21 mouse cellular contexts compared by ENCODE assay signal in genomic region chr2:125349144-125349543, GRCm38 (mm10).
DNase-seq lines count a peak whose midpoint lies in the region; ATAC-seq and TF ChIP-seq lines count a peak whose summit lies in the region.
"Had no signal": no experiment of that assay in that cellular context is flagged by ENCODE, and none has a peak within 500 bp of the region (broad histone marks: within the 10 kb centered on the region; RNA-seq: fewer than 3 reads in every experiment).

No protein-coding gene starts in this region.

- no peak for ATAC-seq in midbrain, embryonic 11.5 days (ENCODE audit: low FRiP score)
- no peak for ATAC-seq in midbrain, embryonic 13.5 days
- ATAC-seq in lung, embryonic 16.5 days (ENCODE audit: low read depth), result peak; percentile 87
- peak; percentile 42; the same call in 1 of the 2 replicates for ATAC-seq in stomach, postnatal 0 days (ENCODE audit: low FRiP score, low TSS enrichment)
- ATAC-seq: hindbrain, embryonic 16.5 days had no signal

- H3K4me3 ChIP-seq in midbrain, embryonic 11.5 days (ENCODE audit: low read depth, low read length), result no peak overlapping the region
- H3K4me3 ChIP-seq in midbrain, embryonic 13.5 days (replicated peaks), result no peak overlapping the region
- H3K4me3 ChIP-seq in lung, embryonic 16.5 days (ENCODE audit: low read length), result no peak overlapping the region
- no peak overlapping the region for H3K4me3 ChIP-seq in stomach, postnatal 0 days (ENCODE audit: low read depth, low read length)
- no peak overlapping the region for H3K4me3 ChIP-seq in kidney, adult 2 months (ENCODE audit: insufficient read depth, low read depth, low read length)
- H3K4me3 ChIP-seq: embryonic facial prominence, embryonic 10.5 days; erythroblast, embryonic 14.5 days; left cerebral cortex, adult 2 months; megakaryocyte, embryonic 14.5 days had no signal

- H3K4me2 ChIP-seq in midbrain, embryonic 11.5 days, result no peak overlapping the region
- H3K4me2 ChIP-seq in midbrain, embryonic 13.5 days (replicated peaks), result no peak overlapping the region
- H3K4me2 ChIP-seq in lung, embryonic 16.5 days (ENCODE audit: low read depth, low read length), result no peak overlapping the region
- H3K4me2 ChIP-seq in stomach, postnatal 0 days (replicated peaks; ENCODE audit: low read depth), result no peak overlapping the region

- 92% methylated on average over 5 of the region's 5 CpGs for WGBS in midbrain, embryonic 11.5 days
- whole genome bisulfite sequencing in midbrain, embryonic 13.5 days, result 97% methylated on average over 5 of the region's 5 CpGs
- 31% methylated on average over 5 of the region's 5 CpGs for WGBS in lung, embryonic 16.5 days
- 53% methylated on average over 5 of the region's 5 CpGs for WGBS in stomach, postnatal 0 days
- WGBS in kidney, adult 2 months, result 85% methylated on average over 5 of the region's 5 CpGs

- TF ChIP-seq EP300 in stomach, postnatal 0 days (optimal IDR thresholded peaks at IDR 0.05), result no peak

- TF ChIP-seq CTCF in stomach, postnatal 0 days (IDR thresholded peaks at IDR 0.05; ENCODE audit: low read depth), result no peak
- TF ChIP-seq CTCF in kidney, adult 2 months (conservative IDR thresholded peaks at IDR 0.05; ENCODE audit: insufficient read depth, insufficient read length, low read depth, low read length), result no peak

- no peaks in the 10 kb centered on the region for H3K36me3 ChIP-seq in midbrain, embryonic 11.5 days (ENCODE audit: control insufficient read depth, insufficient read depth, low read length)
- H3K36me3 ChIP-seq in midbrain, embryonic 13.5 days, result peaks cover 16% of the 10 kb centered on the region
- H3K36me3 ChIP-seq in lung, embryonic 16.5 days (ENCODE audit: control insufficient read depth, insufficient read depth, low read length), result peaks cover 13% of the 10 kb centered on the region
- H3K36me3 ChIP-seq in stomach, postnatal 0 days (ENCODE audit: control insufficient read depth, insufficient read depth, low read length), result peaks cover 2% of the 10 kb centered on the region; the same call in 1 of the 2 replicates
- no peaks in the 10 kb centered on the region for H3K36me3 ChIP-seq in kidney, adult 2 months (ENCODE audit: control insufficient read depth, insufficient read depth, low read length)

- H3K9ac ChIP-seq in midbrain, embryonic 11.5 days (ENCODE audit: low read length), result no peak overlapping the region
- no peak overlapping the region for H3K9ac ChIP-seq in midbrain, embryonic 13.5 days (replicated peaks)
- H3K9ac ChIP-seq in lung, embryonic 16.5 days (ENCODE audit: low read length), result no peak overlapping the region
- H3K9ac ChIP-seq in stomach, postnatal 0 days (ENCODE audit: low read length), result no peak overlapping the region
- H3K9ac ChIP-seq: liver, embryonic 14.5 days had no signal

- no peaks in the 10 kb centered on the region for H3K27me3 ChIP-seq in midbrain, embryonic 11.5 days (ENCODE audit: control insufficient read depth, insufficient read depth, low read length)
- H3K27me3 ChIP-seq in midbrain, embryonic 13.5 days, result no peaks in the 10 kb centered on the region
- no peaks in the 10 kb centered on the region for H3K27me3 ChIP-seq in lung, embryonic 16.5 days (ENCODE audit: control insufficient read depth, insufficient read depth, low read depth, low read length)
- no peaks in the 10 kb centered on the region for H3K27me3 ChIP-seq in stomach, postnatal 0 days (ENCODE audit: control insufficient read depth, insufficient read depth, low read length)
- no peaks in the 10 kb centered on the region for H3K27me3 ChIP-seq in kidney, adult 2 months (replicated peaks; ENCODE audit: control insufficient read depth, insufficient read depth, low read length)
- H3K27me3 ChIP-seq: CH12.LX had no signal

- H3K4me1 ChIP-seq in midbrain, embryonic 11.5 days (ENCODE audit: control insufficient read depth, insufficient read depth, low read length), result no peaks in the 10 kb centered on the region
- no peaks in the 10 kb centered on the region for H3K4me1 ChIP-seq in midbrain, embryonic 13.5 days (replicated peaks)
- H3K4me1 ChIP-seq in lung, embryonic 16.5 days (replicated peaks; ENCODE audit: control insufficient read depth, insufficient read depth, low read length), result peaks cover 3% of the 10 kb centered on the region; the same call in 1 of the 2 replicates
- no peaks in the 10 kb centered on the region for H3K4me1 ChIP-seq in stomach, postnatal 0 days (replicated peaks; ENCODE audit: control insufficient read depth, insufficient read depth)
- H3K4me1 ChIP-seq in kidney, adult 2 months (ENCODE audit: control insufficient read depth, insufficient read depth, low read length), result no peaks in the 10 kb centered on the region
- H3K4me1 ChIP-seq: embryonic facial prominence, embryonic 10.5 days; megakaryocyte, embryonic 14.5 days had no signal

- peak; percentile 58 for DNase-seq in gastrocnemius, adult 18-20 months (ENCODE audit: low spot score)
- DNase-seq in gastrocnemius, postnatal 10 days, result no peak
- peak; percentile 23 for DNase-seq in midbrain, embryonic 11.5 days (ENCODE audit: low spot score, missing footprints)
- no peak for DNase-seq in stomach, postnatal 0 days (ENCODE audit: low spot score)
- no peak for DNase-seq in retina, postnatal 1 day
- no peak for DNase-seq in kidney, adult 2 months
- DNase-seq: adrenal gland, postnatal 25 days; cerebellum, adult 2 months; gastrocnemius, postnatal 36 days; kidney, adult 11 months; kidney, postnatal 10 days; thymus, postnatal 36 days had no signal

- H3K9me3 ChIP-seq in midbrain, embryonic 11.5 days (ENCODE audit: control insufficient read depth, low read length), result no peaks in the 10 kb centered on the region
- no peaks in the 10 kb centered on the region for H3K9me3 ChIP-seq in midbrain, embryonic 13.5 days
- H3K9me3 ChIP-seq in lung, embryonic 16.5 days (ENCODE audit: control insufficient read depth, low read length), result no peaks in the 10 kb centered on the region
- no peaks in the 10 kb centered on the region for H3K9me3 ChIP-seq in stomach, postnatal 0 days (ENCODE audit: control insufficient read depth, low read length)
- H3K9me3 ChIP-seq: embryonic facial prominence, embryonic 10.5 days; megakaryocyte, embryonic 14.5 days had no signal

- no peak overlapping the region for H3K27ac ChIP-seq in midbrain, embryonic 11.5 days (ENCODE audit: low read depth, low read length)
- H3K27ac ChIP-seq in midbrain, embryonic 13.5 days, result no peak overlapping the region
- H3K27ac ChIP-seq in lung, embryonic 16.5 days (ENCODE audit: low read length), result peak overlapping the region; percentile 64
- H3K27ac ChIP-seq in stomach, postnatal 0 days (replicated peaks), result 0 out of 2 replicates have a peak overlapping the region, but pooled peaks have one; percentile 8
- H3K27ac ChIP-seq in kidney, adult 2 months (ENCODE audit: insufficient read depth, low read depth, low read length), result no peak overlapping the region
- H3K27ac ChIP-seq: embryonic facial prominence, embryonic 10.5 days; left cerebral cortex, adult 2 months; liver, embryonic 14.5 days had no signal

- no peak for TF ChIP-seq POLR2A in kidney, adult 2 months (IDR thresholded peaks at IDR 0.05; ENCODE audit: low read depth, low read length)

Comparison
In these comparisons a context has a peak if more than half of its experiments do, and no peak if none do; other contexts are left out.
1. DNase-seq: peak in gastrocnemius, adult 18-20 months (single experiment) and midbrain, embryonic 11.5 days (single experiment); none in gastrocnemius, postnatal 10 days (single experiment), stomach, postnatal 0 days (single experiment), retina, postnatal 1 day (single experiment) and kidney, adult 2 months (single experiment).
2. ATAC-seq: peak in lung, embryonic 16.5 days (single experiment) and stomach, postnatal 0 days (single experiment); none in midbrain, embryonic 11.5 days (single experiment) and midbrain, embryonic 13.5 days (single experiment).
3. H3K27ac ChIP-seq: peak in lung, embryonic 16.5 days (single experiment) and stomach, postnatal 0 days (single experiment); none in midbrain, embryonic 11.5 days (single experiment), midbrain, embryonic 13.5 days (single experiment) and kidney, adult 2 months (single experiment).